ENCODE assay signal across 11 mouse cellular contexts in the genomic region with DNA sequence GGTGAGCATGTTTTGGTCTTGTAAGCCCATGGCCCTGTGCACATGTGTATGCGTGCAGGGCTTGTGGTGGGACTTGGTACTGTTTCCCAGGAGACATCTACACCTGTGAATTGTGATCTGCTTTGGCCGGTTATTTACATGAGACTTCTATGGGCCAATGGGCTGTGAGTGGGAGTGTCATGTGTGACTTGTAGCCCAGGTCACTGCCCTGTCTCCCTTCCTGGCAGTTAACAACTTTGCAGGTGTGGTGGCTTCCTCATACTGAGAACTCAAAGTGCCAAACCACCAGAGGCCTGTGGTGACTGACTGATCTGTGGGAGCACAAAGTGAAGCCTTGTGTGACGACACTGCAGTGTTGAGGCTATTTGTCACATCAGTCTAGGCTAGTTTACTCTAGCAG. TPM values are rescaled to one million over a fixed set of nuclear protein-coding genes. Genes with fewer than 3 reads are reported as not detected.
DNase-seq lines count a peak whose midpoint lies in the region; ATAC-seq and TF ChIP-seq lines count a peak whose summit lies in the region.
"Had no signal": no experiment of that assay in that cellular context is flagged by ENCODE, and none has a peak within 500 bp of the region (broad histone marks: within the 10 kb centered on the region; RNA-seq: fewer than 3 reads in every experiment).

No protein-coding gene starts in this region.

- no peak for DNase-seq in lung, embryonic 14.5 days
- no peak for DNase-seq in lung, postnatal 14 days
- DNase-seq in large intestine, adult 2 months (ENCODE audit: low read depth, low spot score) = peak; percentile 67
- peak; percentile 67 to 77 for DNase-seq in spleen, adult 2 months (ENCODE audit: low read depth in 1 of 2, low spot score in 2 of 2)
- DNase-seq in thymus, postnatal 4 days = peak; percentile 77
- no peak for DNase-seq in hindbrain, embryonic 14.5 days (ENCODE audit: low spot score)
- DNase-seq in hindbrain, embryonic 11.5 days (ENCODE audit: low spot score) = no peak
- no peak for DNase-seq in kidney, postnatal 10 days
- DNase-seq: kidney, adult 18-20 months; layer of hippocampus, postnatal 36 days had no signal

- H3K9ac ChIP-seq in lung, embryonic 14.5 days = no peak overlapping the region
- no peak overlapping the region for H3K9ac ChIP-seq in hindbrain, embryonic 14.5 days
- no peak overlapping the region for H3K9ac ChIP-seq in hindbrain, embryonic 11.5 days (ENCODE audit: low read depth, low read length)
- H3K9ac ChIP-seq: liver, embryonic 12.5 days had no signal

- H3K27ac ChIP-seq in lung, embryonic 14.5 days (ENCODE audit: low read depth) = no peak overlapping the region
- 0 out of 2 replicates have a peak overlapping the region, but pooled peaks have one; percentile 34 for H3K27ac ChIP-seq in spleen, adult 2 months (ENCODE audit: insufficient read depth, low read length)
- no peak overlapping the region for H3K27ac ChIP-seq in hindbrain, embryonic 14.5 days
- H3K27ac ChIP-seq in hindbrain, embryonic 11.5 days (ENCODE audit: low read depth, low read length) = no peak overlapping the region
- H3K27ac ChIP-seq: liver, embryonic 12.5 days had no signal

- no peaks in the 10 kb centered on the region for H3K9me3 ChIP-seq in lung, embryonic 14.5 days (ENCODE audit: low read depth, low read length)
- no peaks in the 10 kb centered on the region for H3K9me3 ChIP-seq in hindbrain, embryonic 14.5 days (ENCODE audit: control insufficient read depth, low read length)
- no peaks in the 10 kb centered on the region for H3K9me3 ChIP-seq in hindbrain, embryonic 11.5 days (ENCODE audit: control insufficient read depth, low read length)
- H3K9me3 ChIP-seq: liver, embryonic 12.5 days had no signal

- no peak; the same call in 1 of the 2 replicates for TF ChIP-seq POLR2A in spleen, adult 2 months (IDR thresholded peaks at IDR 0.05; ENCODE audit: low read depth, low read length)

- peak; percentile 44; the same call in 1 of the 2 replicates for ATAC-seq in lung, embryonic 14.5 days (ENCODE audit: insufficient read depth)
- ATAC-seq in hindbrain, embryonic 14.5 days (ENCODE audit: low FRiP score) = no peak
- no peak for ATAC-seq in hindbrain, embryonic 11.5 days (ENCODE audit: low FRiP score)
- ATAC-seq: liver, embryonic 12.5 days had no signal

- no peak for TF ChIP-seq CTCF in lung, embryonic 14.5 days (IDR thresholded peaks at IDR 0.05; ENCODE audit: low read depth)
- no peak for TF ChIP-seq CTCF in spleen, adult 2 months (IDR thresholded peaks at IDR 0.05; ENCODE audit: extremely low read depth, insufficient read depth, insufficient read length, insufficient replicate concordance)

- H3K4me2 ChIP-seq in lung, embryonic 14.5 days = no peak overlapping the region
- no peak overlapping the region for H3K4me2 ChIP-seq in hindbrain, embryonic 14.5 days (replicated peaks)
- H3K4me2 ChIP-seq in hindbrain, embryonic 11.5 days (replicated peaks; ENCODE audit: low read depth, low read length) = no peak overlapping the region
- H3K4me2 ChIP-seq: liver, embryonic 12.5 days had no signal

- no peak overlapping the region for H3K4me3 ChIP-seq in lung, embryonic 14.5 days (ENCODE audit: low read depth, low read length)
- no peak overlapping the region for H3K4me3 ChIP-seq in spleen, adult 2 months (ENCODE audit: extremely low read depth, insufficient read depth, insufficient read length)
- H3K4me3 ChIP-seq in hindbrain, embryonic 14.5 days (replicated peaks; ENCODE audit: low read length) = no peak overlapping the region
- no peak overlapping the region for H3K4me3 ChIP-seq in hindbrain, embryonic 11.5 days (ENCODE audit: low read depth, low read length)
- H3K4me3 ChIP-seq: liver, embryonic 12.5 days had no signal

- no peaks in the 10 kb centered on the region for H3K27me3 ChIP-seq in lung, embryonic 14.5 days (ENCODE audit: insufficient read depth, low read length)
- no peaks in the 10 kb centered on the region for H3K27me3 ChIP-seq in spleen, adult 2 months (ENCODE audit: control insufficient read depth, insufficient read depth, low read length)
- no peaks in the 10 kb centered on the region for H3K27me3 ChIP-seq in hindbrain, embryonic 14.5 days (ENCODE audit: control insufficient read depth, insufficient read depth, low read length)
- no peaks in the 10 kb centered on the region for H3K27me3 ChIP-seq in hindbrain, embryonic 11.5 days (ENCODE audit: control insufficient read depth, insufficient read depth, low read length)
- H3K27me3 ChIP-seq: liver, embryonic 12.5 days had no signal

- WGBS in lung, embryonic 14.5 days = 75% methylated on average over 3 of the region's 3 CpGs
- 37% methylated on average over 3 of the region's 3 CpGs for WGBS in large intestine, adult 2 months
- 22% methylated on average over 3 of the region's 3 CpGs for WGBS in spleen, adult 2 months
- 84% methylated on average over 3 of the region's 3 CpGs for WGBS in hindbrain, embryonic 14.5 days
- WGBS in hindbrain, embryonic 11.5 days = 89% methylated on average over 3 of the region's 3 CpGs

- no peaks in the 10 kb centered on the region for H3K4me1 ChIP-seq in lung, embryonic 14.5 days (ENCODE audit: insufficient read depth)
- peaks cover 5% of the 10 kb centered on the region; the same call in 1 of the 2 replicates for H3K4me1 ChIP-seq in spleen, adult 2 months (ENCODE audit: control insufficient read depth, insufficient read depth, insufficient read length)
- no peaks in the 10 kb centered on the region for H3K4me1 ChIP-seq in hindbrain, embryonic 14.5 days (replicated peaks; ENCODE audit: control insufficient read depth, insufficient read depth, low read length)
- H3K4me1 ChIP-seq in hindbrain, embryonic 11.5 days (replicated peaks; ENCODE audit: control insufficient read depth, insufficient read depth, low read length) = no peaks in the 10 kb centered on the region
- H3K4me1 ChIP-seq: liver, embryonic 12.5 days had no signal

- H3K36me3 ChIP-seq in lung, embryonic 14.5 days (ENCODE audit: insufficient read depth) = no peaks in the 10 kb centered on the region
- H3K36me3 ChIP-seq in spleen, adult 2 months (ENCODE audit: control insufficient read depth, insufficient read depth, low read length) = no peaks in the 10 kb centered on the region
- no peaks in the 10 kb centered on the region for H3K36me3 ChIP-seq in hindbrain, embryonic 14.5 days (replicated peaks; ENCODE audit: control insufficient read depth, insufficient read depth)
- no peaks in the 10 kb centered on the region for H3K36me3 ChIP-seq in hindbrain, embryonic 11.5 days (ENCODE audit: control insufficient read depth, insufficient read depth, low read length)
- H3K36me3 ChIP-seq: liver, embryonic 12.5 days had no signal

RNA-seq across cellular contexts. Expression of gene Fbxl5, which starts 3.1 kb away (rescaled TPM):
- 73.2 and 76.7 TPM in 2 replicates for polyA plus RNA-seq in lung, embryonic 14.5 days (2014; fragmentation: Nextera tagmentation; extraction: Ambion mirVana)
- polyA plus RNA-seq in large intestine, adult 2 months (2012; rRNA removed) = 23.1 and 33.6 TPM in 2 replicates
- 13.0 and 13.9 TPM in 2 replicates for polyA plus RNA-seq in spleen, adult 2 months (2012; rRNA removed)
- polyA plus RNA-seq in hindbrain, embryonic 14.5 days (2014; fragmentation: Nextera tagmentation; extraction: Ambion mirVana) = 89.6 and 103 TPM in 2 replicates
- 66.3 and 71.4 TPM in 2 replicates for polyA plus RNA-seq in hindbrain, embryonic 11.5 days (2014; fragmentation: Nextera tagmentation; extraction: Ambion mirVana)

RNA-seq across cellular contexts. Expression of gene Bst1, which starts 5.9 kb away (rescaled TPM):
- polyA plus RNA-seq in lung, embryonic 14.5 days (2014; fragmentation: Nextera tagmentation; extraction: Ambion mirVana) = 0.82 and 1.2 TPM in 2 replicates
- polyA plus RNA-seq in large intestine, adult 2 months (2012; rRNA removed) = 28.4 and 64.2 TPM in 2 replicates
- polyA plus RNA-seq in spleen, adult 2 months (2012; rRNA removed) = 5.6 and 8.4 TPM in 2 replicates
- not detected in 2 replicates for polyA plus RNA-seq in hindbrain, embryonic 14.5 days (2014; fragmentation: Nextera tagmentation; extraction: Ambion mirVana)
- not detected in 2 replicates for polyA plus RNA-seq in hindbrain, embryonic 11.5 days (2014; fragmentation: Nextera tagmentation; extraction: Ambion mirVana)

RNA-seq across cellular contexts. Expression of gene Cd38, which starts 43.8 kb away (rescaled TPM):
- polyA plus RNA-seq in lung, embryonic 14.5 days (2014; fragmentation: Nextera tagmentation; extraction: Ambion mirVana) = 23.0 and 26.9 TPM in 2 replicates
- 54.3 and 78.0 TPM in 2 replicates for polyA plus RNA-seq in large intestine, adult 2 months (2012; rRNA removed)
- polyA plus RNA-seq in spleen, adult 2 months (2012; rRNA removed) = 37.3 and 38.9 TPM in 2 replicates
- polyA plus RNA-seq in hindbrain, embryonic 14.5 days (2014; fragmentation: Nextera tagmentation; extraction: Ambion mirVana) = 3.3 and 5.2 TPM in 2 replicates
- 8.0 and 8.9 TPM in 2 replicates for polyA plus RNA-seq in hindbrain, embryonic 11.5 days (2014; fragmentation: Nextera tagmentation; extraction: Ambion mirVana)

Comparison
In these comparisons a context has a peak if more than half of its experiments do, and no peak if none do; other contexts are left out.
1. DNase-seq: peak in large intestine, adult 2 months (single experiment), spleen, adult 2 months (2 of 2) and thymus, postnatal 4 days (single experiment); none in lung, embryonic 14.5 days (single experiment), lung, postnatal 14 days (single experiment), hindbrain, embryonic 14.5 days (single experiment), hindbrain, embryonic 11.5 days (single experiment) and kidney, postnatal 10 days (single experiment).